Mouse (Mus musculus): ENCODE measurements at regions not wholly inside any gene's neighbourhood (a gene's known extent, or its start where the extent isn't known, plus 50 kb on each side); places are given as distances from the start of the nearest gene placed in this dataset.
A peak's percentile ranks its signal among the peaks of the same experiment; 100 is the strongest.

- no peak for DNase-seq (ENCODE audit: extremely low spot score in 1 of 2, low spot score in 1 of 2)
Observed at GRCm38 (mm10) chr16:25087741-25088648, 198.6 kb upstream of the Tprg start.

DNA sequence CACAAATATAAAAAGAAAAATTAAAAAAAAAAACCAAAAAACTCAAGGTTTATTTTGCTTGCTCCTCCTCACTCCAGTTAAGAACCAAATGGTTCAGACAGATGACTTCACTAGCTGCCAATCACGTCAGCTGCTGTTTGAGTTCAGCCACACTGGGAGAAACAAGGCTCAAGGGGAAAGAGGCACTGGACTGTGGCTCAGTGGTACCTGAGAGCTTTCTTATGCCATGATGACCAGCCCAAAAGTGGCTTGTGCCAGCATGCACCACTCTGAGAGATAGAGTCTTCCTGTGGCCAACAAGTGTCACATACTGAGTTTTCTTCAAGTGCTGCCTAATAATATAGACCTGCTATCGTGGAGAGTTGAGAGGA lies 198.0 kb upstream of the Tprg start:
- no peak for DNase-seq (ENCODE audit: extremely low spot score in 1 of 2, low spot score in 1 of 2)

DNA sequence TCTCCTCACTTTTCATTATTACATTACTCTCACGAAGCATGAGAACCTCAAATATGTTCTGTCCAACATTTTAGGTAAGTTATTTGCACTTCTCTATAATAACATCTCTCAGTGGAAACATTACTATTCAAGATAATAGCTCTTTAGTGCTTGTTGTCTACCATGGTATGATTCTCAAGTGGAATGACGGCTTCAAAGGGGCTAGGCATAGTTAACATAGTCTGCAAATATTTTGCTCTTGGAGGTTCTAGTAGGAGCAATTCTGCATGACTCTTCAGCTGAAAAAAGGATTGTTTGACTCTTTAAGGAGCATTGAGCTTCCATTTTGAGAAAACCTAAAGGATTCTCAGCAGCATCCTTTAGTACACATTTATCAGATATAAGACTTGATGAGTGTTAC lies 182.5 kb upstream of the Tprg start:
- DNase-seq (ENCODE audit: extremely low spot score in 1 of 2, low spot score in 1 of 2) = no peak

GRCm38 (mm10) chr16:25104603-25105002 lies 182.0 kb upstream of the Tprg start:
- DNase-seq (ENCODE audit: extremely low spot score in 1 of 2, low spot score in 1 of 2) = peak; percentile 11 to 17

GRCm38 (mm10) chr16:25140164-25140563 lies 146.5 kb upstream of the Tprg start:
- peak in 1 of 2 experiments; percentile 1 for DNase-seq (ENCODE audit: extremely low spot score in 1 of 2, low spot score in 1 of 2)

GRCm38 (mm10) chr16:25147486-25147885 lies 139.1 kb upstream of the Tprg start:
- no peak for DNase-seq (ENCODE audit: extremely low spot score in 1 of 2, low spot score in 1 of 2)

- DNase-seq (ENCODE audit: extremely low spot score in 1 of 2, low spot score in 1 of 2) = no peak
Observed at GRCm38 (mm10) chr16:25149186-25149585, 137.4 kb upstream of the Tprg start.

- no peak for DNase-seq (ENCODE audit: extremely low spot score in 1 of 2, low spot score in 1 of 2)
Observed at GRCm38 (mm10) chr16:25176870-25177269, 109.7 kb upstream of the Tprg start.

DNA sequence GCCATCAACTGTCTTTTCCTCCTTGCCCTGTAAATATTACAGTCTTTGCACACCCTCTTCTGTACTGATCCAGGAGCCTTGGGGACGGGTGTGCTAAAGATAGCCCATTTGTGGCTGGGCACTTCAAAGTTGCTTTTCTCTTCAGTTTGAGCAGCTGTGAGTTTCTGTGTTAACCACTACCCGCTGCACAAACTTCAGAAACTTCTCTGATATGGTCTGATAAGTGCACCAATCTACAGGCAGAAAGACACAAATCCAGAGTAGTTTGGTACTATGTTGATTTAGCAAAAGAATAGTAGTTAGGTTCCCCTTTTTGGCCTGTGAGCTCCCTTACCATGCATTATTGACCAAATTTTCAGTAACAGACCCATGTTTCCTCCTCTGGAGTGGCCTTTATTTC lies 108.6 kb upstream of the Tprg start:
- DNase-seq (ENCODE audit: extremely low spot score in 1 of 2, low spot score in 1 of 2) = no peak

GRCm38 (mm10) chr16:25181939-25182338 lies 104.7 kb upstream of the Tprg start:
- peak in 1 of 2 experiments; percentile 21 for DNase-seq (ENCODE audit: extremely low spot score in 1 of 2, low spot score in 1 of 2)

- DNase-seq (ENCODE audit: extremely low spot score in 1 of 2, low spot score in 1 of 2) = no peak
Observed at GRCm38 (mm10) chr16:25197079-25197478, 89.5 kb upstream of the Tprg start.

- peak in 1 of 2 experiments; percentile 2 for DNase-seq (ENCODE audit: extremely low spot score in 1 of 2, low spot score in 1 of 2)
Observed at GRCm38 (mm10) chr16:25198844-25199243, 87.8 kb upstream of the Tprg start.

GRCm38 (mm10) chr16:25199984-25200383 lies 86.6 kb upstream of the Tprg start:
- DNase-seq (ENCODE audit: extremely low spot score in 1 of 2, low spot score in 1 of 2) = no peak

DNA sequence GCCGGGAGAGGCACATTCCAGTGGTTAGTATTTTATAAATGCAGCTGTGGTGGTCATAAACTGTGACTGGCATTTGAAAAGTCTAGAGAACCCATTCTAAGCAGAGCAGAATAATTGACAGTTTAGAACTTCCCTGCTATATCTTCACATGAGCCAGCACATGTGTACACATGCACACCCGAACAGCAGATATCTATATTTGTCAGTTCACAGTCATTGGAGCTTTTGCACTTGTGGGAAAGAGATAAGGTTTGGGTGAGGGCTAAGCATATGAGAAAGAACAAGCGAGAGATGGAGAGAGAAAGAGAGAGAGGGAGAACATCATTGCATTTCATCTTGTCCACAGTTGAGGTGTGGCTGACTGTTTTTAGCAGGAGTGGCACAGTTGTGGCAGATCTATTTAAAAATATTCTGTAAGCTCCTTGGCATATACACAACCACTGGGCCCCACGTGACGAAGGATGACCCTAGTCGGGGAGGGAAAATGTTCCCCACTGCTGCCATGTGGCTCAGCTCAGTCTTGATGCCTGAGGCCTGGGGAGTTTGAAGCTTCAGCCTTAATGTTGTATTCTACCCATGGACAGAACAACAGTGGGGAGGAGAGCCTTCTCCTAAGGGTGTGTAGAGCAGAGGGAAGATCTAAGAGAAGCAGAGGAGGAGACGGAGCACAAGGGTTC lies 85.4 kb upstream of the Tprg start:
- no peak for DNase-seq (ENCODE audit: extremely low spot score in 1 of 2, low spot score in 1 of 2)

DNA sequence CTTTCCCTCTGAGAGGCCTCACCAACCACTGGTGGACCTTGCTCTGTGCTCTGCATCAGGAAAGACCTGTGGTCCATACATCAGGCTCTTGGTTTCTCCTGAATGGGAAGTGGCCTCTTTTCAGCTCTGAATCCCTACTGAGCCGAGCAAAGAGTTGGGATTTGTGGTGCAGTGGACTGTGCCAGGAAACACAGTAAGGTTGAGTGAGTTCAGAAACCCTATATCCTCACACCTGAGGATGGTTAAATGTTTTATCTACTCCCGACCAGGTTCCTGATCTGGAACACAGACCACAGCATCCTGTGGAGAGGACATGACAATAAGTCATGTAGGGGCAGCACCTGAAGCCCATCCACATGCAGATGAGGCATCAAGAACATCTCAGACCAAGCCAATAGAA lies 73.4 kb upstream of the Tprg start:
- DNase-seq (ENCODE audit: extremely low spot score in 1 of 2, low spot score in 1 of 2) = no peak

- DNase-seq (ENCODE audit: extremely low spot score in 1 of 2, low spot score in 1 of 2) = no peak
Observed at GRCm38 (mm10) chr16:25220552-25220951, 66.1 kb upstream of the Tprg start.

DNA sequence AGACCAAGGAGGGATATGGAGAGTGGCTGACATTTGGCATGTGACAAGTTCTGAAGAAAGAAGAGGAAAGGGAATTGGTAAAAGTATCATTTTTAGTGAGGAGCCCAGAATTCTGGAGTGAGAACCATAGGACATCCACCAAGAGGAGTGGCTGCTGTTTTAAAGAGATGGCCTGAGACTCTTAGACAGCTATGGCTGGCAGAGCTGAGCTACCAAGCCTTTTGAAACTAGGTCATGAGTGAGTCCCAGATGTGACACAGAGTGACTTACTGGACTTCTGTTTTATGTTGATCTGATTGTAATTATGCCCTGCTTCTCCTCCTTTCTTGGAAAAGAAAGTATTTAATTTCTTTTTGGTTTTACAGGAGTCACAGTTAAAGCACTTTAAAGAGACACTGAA lies 61.8 kb upstream of the Tprg start:
- DNase-seq (ENCODE audit: extremely low spot score in 1 of 2, low spot score in 1 of 2) = no peak

Data from frontal cortex, adult 2 months (tissue).